Mouse (Mus musculus): ENCODE measurements around the gene Gm10406.
"Not testable (repeated sequence)": the region's sequence is repeated elsewhere in the genome, so short reads cannot be mapped to it uniquely, and the experiment has no call there.

Gene Gm10406

GRCm38 (mm10) chr14:7026781-7027749 is at the start of gene Gm10406:
Gene Gm10406, minus strand, starts transcription at chr14:7027449.
- DNase-seq (ENCODE audit: low spot score): peak; percentile 27

GRCm38 (mm10) chr14:7044870-7045269 is 17.6 kb upstream of the Gm10406 start, which contains the start of gene Gm3685:
Gene Gm3685, minus strand, starts transcription at chr14:7044970.
- not testable (repeated sequence) for DNase-seq (ENCODE audit: low spot score)

- DNase-seq (ENCODE audit: low spot score): peak; percentile 0
Measured at GRCm38 (mm10) chr14:7026274-7026673, 975 bp downstream of the Gm10406 start.

- DNase-seq (ENCODE audit: low spot score): not testable (repeated sequence)
Measured at GRCm38 (mm10) chr14:6973718-6974117, 53.5 kb downstream of the Gm10406 start, which contains the start of gene Gm6356. Gene Gm6356, minus strand, starts transcription at chr14:6973818.

Data from embryo, embryonic 10.5 days (tissue).